Mouse (Mus musculus) hindbrain, embryonic 15.5 days (tissue): Measurements from ENCODE around the gene 2900026A02Rik. TPM values are rescaled to one million over a fixed set of nuclear protein-coding genes. Genes with fewer than 3 reads are reported as not detected.
"Not testable (repeated sequence)": the region's sequence is repeated elsewhere in the genome, so short reads cannot be mapped to it uniquely, and the experiment has no call there.

Source experiments
- ATAC-seq: fragments of 200-750 bp; cut with Nextera tagmentation; 2 replicates; pipeline ENCODE4 v1.8.0; 2017; ENCODE audit warnings: low read depth, moderate number of reproducible peaks, moderate TSS enrichment; ENCODE audit not compliant: low FRiP score
- H3K27ac ChIP-seq: fragments of 300-500 bp; sonication (generic); replicated peaks from 2 replicates; pipeline ENCODE4 v1.5.1; 2015; ENCODE audit warnings: mild to moderate bottlenecking, inconsistent platforms
- H3K27me3 ChIP-seq: fragments of 300-500 bp; sonication (generic); 2 replicates; pipeline ENCODE4 v1.6.1; 2015; ENCODE audit warnings: control low read depth, inconsistent platforms
- H3K36me3 ChIP-seq: fragments of 300-500 bp; sonication (generic); 2 replicates; pipeline ENCODE4 v1.6.1; 2015; ENCODE audit warnings: control low read depth, inconsistent platforms
- H3K4me1 ChIP-seq: fragments of 300-500 bp; sonication (generic); replicated peaks from 2 replicates; pipeline ENCODE4 v1.6.1; 2015; ENCODE audit warnings: control low read depth, inconsistent platforms
- H3K4me2 ChIP-seq: fragments of 300-500 bp; sonication (generic); 2 replicates; pipeline ENCODE4 v1.6.1; 2015; ENCODE audit warnings: moderate library complexity, mild to moderate bottlenecking, inconsistent platforms
- H3K4me3 ChIP-seq: fragments of 300-500 bp; sonication (generic); 2 replicates; pipeline ENCODE4 v1.5.1; 2015; ENCODE audit warnings: mild to moderate bottlenecking, inconsistent platforms
- H3K9ac ChIP-seq: fragments of 300-500 bp; sonication (generic); 2 replicates; pipeline ENCODE4 v1.6.1; 2015; ENCODE audit warnings: inconsistent platforms
- H3K9me3 ChIP-seq: fragments of 300-500 bp; sonication (generic); 2 replicates; pipeline ENCODE4 v1.6.1; 2016; ENCODE audit warnings: control low read depth, inconsistent platforms
- WGBS: fragments of 180-500 bp; shearing (Covaris S2); methylation state at CpG from one replicate; pipeline ENCODE4 v1.1.7; 2015; 5-methylcytosine and 5-hydroxymethylcytosine counted together
- polyA plus RNA-seq: library from polyadenylated mRNA; unstranded; fragments of >200 nt; fragmentation: Nextera tagmentation; extraction: Ambion mirVana; gene quantifications from 2 replicates; pipeline ENCODE4 v1.2.1, GENCODE M21; 2015

2900026A02Rik gene
- polyA plus RNA-seq, 1 experiment from 2014 or later: 3.9 TPM

DNA sequence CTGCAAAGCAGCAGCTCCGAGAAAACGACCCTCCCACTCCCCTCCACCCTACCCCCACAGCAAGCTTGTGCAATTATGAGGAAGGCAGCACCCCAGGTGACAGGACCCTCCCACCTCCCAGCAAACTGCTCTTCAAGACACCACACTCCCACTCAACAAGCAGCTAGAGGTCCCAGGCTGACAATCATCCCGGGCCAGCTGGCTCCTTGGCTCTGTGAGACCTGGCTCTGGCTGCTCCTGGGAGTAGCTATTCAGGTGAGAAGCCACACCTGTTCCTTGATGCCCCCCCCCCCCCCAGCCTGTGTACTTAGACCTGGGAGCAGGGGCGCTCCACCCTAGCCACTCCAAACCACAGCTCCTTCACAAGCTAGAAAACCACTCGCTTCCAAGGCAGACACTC is 107.9 kb downstream of the 2900026A02Rik start:
- no peaks in the 10 kb centered on the region for H3K36me3 ChIP-seq
- WGBS: 50% methylated on average over 5 of the region's 5 CpGs
- no peak overlapping the region for H3K4me2 ChIP-seq
- H3K4me3 ChIP-seq: no peak overlapping the region
- H3K9me3 ChIP-seq: no peaks in the 10 kb centered on the region
- no peak for ATAC-seq
- no peaks in the 10 kb centered on the region for H3K27me3 ChIP-seq
- H3K27ac ChIP-seq: no peak overlapping the region
- peaks cover 18% of the 10 kb centered on the region; the same call in 1 of the 2 replicates for H3K4me1 ChIP-seq
- no peak overlapping the region for H3K9ac ChIP-seq

DNA sequence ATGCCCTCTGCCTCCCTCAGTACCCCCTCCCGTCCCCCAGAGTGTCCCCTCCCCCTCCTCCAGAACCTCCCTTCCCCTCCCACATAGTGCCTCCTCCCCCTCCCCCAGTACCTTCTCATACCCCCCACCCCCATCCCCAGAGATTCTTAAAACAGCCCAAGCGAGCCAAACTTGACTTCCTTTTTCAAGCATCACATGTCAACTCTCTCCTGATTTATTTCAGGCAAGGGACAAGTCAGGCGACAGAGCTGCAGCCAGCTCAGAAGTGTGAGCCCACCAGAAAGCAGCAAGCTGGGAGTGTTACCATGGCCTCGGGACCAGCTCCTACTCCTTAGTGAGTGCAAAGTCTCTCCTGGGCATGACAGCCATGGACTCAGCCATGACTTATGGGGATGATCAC is 109.7 kb downstream of the 2900026A02Rik start:
- Histone ChIP-seq H3K27me3 (no peaks in the 10 kb centered on the region), H3K4me2 (no peak overlapping the region), H3K9me3 (no peaks in the 10 kb centered on the region), H3K36me3 (no peaks in the 10 kb centered on the region), H3K4me1 (peaks cover 18% of the 10 kb centered on the region; the same call in 1 of the 2 replicates), H3K4me3 (no peak overlapping the region), H3K9ac (no peak overlapping the region), H3K27ac (no peak overlapping the region; the same call in 1 of the 2 replicates)
- 7% methylated on average over 4 of the region's 4 CpGs for WGBS
- ATAC-seq: no peak

DNA sequence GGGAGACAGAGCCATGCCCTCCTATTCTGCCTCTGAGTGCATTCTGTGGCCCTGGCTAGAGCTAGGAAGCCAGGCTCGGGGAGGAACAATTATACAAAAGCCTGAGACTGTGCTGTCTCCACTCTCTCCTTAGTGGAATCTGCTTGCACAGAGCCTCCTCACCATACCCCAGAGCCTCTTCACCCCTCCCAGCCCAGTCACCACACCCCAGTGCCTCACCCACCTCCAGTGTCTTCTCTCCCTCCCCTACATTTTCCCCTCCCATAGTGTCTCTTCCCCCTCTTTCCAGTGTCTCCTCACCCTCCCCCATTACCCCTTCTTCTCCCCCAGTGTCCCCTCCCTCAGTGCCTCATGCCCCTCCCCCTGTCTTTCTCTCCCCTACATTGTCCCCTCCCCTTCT is 110.1 kb downstream of the 2900026A02Rik start:
- no peak for ATAC-seq
- 7% methylated on average over 1 of the region's 1 CpGs for whole genome bisulfite sequencing
- H3K27me3 ChIP-seq: no peaks in the 10 kb centered on the region
- H3K4me1 ChIP-seq: peaks cover 18% of the 10 kb centered on the region; the same call in 1 of the 2 replicates
- no peak overlapping the region for H3K4me2 ChIP-seq
- no peaks in the 10 kb centered on the region for H3K36me3 ChIP-seq
- no peak overlapping the region for H3K4me3 ChIP-seq
- peak overlapping the region; percentile 65 for H3K27ac ChIP-seq
- no peaks in the 10 kb centered on the region for H3K9me3 ChIP-seq
- no peak overlapping the region for H3K9ac ChIP-seq

DNA sequence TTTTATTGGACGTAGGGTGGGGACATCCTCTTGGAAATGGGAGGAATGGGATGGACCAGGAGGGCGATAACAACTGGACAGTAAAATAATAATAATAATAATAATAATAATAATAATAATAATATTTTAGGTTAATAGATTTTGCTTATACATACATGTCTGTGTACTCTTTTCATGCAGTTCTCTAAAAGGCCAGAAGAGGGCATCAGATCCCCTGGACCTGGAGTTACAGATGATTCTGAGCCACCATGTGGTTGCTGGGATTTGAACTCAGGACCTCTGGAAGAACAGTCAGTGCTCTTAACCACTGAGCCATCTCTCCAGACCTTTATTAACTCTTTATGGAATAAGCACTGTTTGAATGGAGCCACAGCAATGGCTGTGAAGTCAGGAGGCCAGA is 111.4 kb downstream of the 2900026A02Rik start:
- H3K27ac ChIP-seq, H3K36me3 ChIP-seq, H3K4me2 ChIP-seq, H3K9ac ChIP-seq, H3K27me3 ChIP-seq, H3K9me3 ChIP-seq, H3K4me3 ChIP-seq, ATAC-seq: not testable (repeated sequence)
- H3K4me1 ChIP-seq: peaks cover 18% of the 10 kb centered on the region; the same call in 1 of the 2 replicates
- WGBS: 93% methylated on average over 2 of the region's 2 CpGs

DNA sequence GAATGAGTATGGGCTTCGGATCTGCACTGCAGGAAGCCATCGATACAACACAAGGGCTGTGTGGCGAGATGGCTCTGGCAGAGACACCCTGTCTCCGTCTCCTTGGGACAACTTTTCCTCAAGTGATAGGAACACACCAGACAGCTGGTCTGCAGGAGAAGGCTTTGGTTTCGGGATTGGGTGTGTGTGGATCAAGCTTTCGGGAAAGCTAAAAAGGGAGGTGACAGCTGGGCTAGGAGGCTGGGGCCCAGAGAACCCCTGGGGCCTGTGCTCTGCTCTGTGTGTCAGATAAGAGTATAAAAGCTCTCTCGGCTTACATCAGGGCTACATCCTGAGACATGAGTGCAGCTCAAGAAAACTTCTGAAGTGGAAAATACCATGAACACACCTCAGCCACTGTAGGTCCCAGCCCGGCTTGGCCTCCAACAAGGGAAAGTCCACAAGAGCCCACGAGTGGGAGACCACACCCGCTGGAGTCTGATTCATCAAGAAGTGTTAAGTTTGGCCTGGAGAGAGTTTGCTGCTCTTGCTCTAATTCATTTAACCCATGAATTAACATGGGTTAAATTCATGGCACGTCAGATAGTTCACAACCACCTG is 112.8 kb downstream of the 2900026A02Rik start:
- no peak for ATAC-seq
- WGBS: 73% methylated on average over 11 of the region's 11 CpGs
- Histone ChIP-seq H3K4me1 (peaks cover 9% of the 10 kb centered on the region; the same call in 1 of the 2 replicates), H3K27me3 (no peaks in the 10 kb centered on the region), H3K36me3 (no peaks in the 10 kb centered on the region), H3K9me3 (no peaks in the 10 kb centered on the region), H3K9ac (no peak overlapping the region), H3K4me2 (no peak overlapping the region), H3K4me3 (no peak overlapping the region), H3K27ac (no peak overlapping the region)

DNA sequence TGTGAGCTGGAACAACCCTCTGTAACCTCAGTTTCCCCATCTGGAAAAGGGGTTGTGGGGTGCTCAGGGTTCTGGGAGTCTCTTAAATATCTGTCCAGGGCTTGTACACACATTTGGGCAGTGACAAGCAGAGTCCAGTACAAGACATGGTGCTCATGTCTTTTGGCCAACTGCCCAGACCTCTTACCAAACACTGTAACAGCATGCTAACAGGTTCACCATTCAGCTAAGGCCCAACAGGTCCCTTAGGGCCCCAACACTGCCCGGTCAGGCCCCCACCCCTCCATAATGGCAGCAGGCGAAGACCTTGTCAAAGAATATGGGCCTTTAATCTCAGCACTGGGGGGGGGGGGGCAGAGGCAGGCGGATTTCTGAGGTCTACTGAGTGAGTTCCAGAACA is 113.3 kb downstream of the 2900026A02Rik start:
- H3K4me1 ChIP-seq: peaks cover 9% of the 10 kb centered on the region
- H3K27ac ChIP-seq: no peak overlapping the region
- no peaks in the 10 kb centered on the region for H3K27me3 ChIP-seq
- H3K36me3 ChIP-seq: no peaks in the 10 kb centered on the region
- ATAC-seq: no peak
- WGBS: 70% methylated on average over 3 of the region's 3 CpGs
- no peak overlapping the region for H3K4me3 ChIP-seq
- no peak overlapping the region for H3K4me2 ChIP-seq
- no peak overlapping the region for H3K9ac ChIP-seq
- H3K9me3 ChIP-seq: no peaks in the 10 kb centered on the region

DNA sequence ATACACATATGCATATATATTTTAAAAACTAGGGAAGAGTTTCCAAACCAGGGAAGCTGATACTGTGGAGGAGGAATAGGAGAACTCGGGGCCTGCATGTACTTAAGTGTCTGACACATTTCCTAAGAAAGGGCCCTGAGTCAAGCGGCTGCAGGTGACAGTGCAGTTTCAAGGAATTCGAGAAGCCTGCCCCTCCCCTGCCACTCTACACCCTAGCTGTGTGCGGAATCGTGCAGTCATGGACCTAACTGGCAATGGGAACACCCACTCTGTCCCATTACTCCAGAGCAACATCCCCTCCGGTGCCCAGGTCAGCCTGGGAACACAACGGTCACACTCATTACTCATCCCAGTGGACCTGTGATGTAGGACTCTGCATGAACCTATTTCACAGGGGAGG is 114.4 kb downstream of the 2900026A02Rik start:
- Histone ChIP-seq H3K4me3 (no peak overlapping the region), H3K36me3 (no peaks in the 10 kb centered on the region), H3K4me1 (peaks cover 13% of the 10 kb centered on the region), H3K9ac (no peak overlapping the region), H3K4me2 (no peak overlapping the region), H3K9me3 (no peaks in the 10 kb centered on the region), H3K27me3 (no peaks in the 10 kb centered on the region), H3K27ac (no peak overlapping the region)
- no peak for ATAC-seq
- WGBS: 86% methylated on average over 7 of the region's 7 CpGs

DNA sequence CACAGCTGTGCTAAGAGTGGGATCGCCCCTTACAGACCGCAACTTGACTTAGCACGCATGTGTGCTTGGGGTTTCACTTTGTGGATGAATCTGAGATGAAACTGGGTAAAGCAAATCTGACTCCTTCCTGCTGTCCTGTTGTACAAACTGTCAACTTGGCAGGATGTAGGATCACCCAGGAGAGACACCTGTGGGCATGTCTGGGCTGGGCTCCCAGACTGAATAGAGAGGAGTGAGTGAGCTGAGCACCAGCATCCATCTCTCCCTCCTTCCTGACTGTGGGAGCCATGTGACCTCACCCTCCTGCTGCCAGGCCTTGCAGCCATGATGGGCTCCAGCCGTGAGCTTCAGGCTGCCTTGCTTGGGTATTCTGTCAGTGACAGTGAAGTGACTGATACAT is 115.6 kb downstream of the 2900026A02Rik start:
- Histone ChIP-seq H3K27me3 (no peaks in the 10 kb centered on the region), H3K36me3 (no peaks in the 10 kb centered on the region), H3K9me3 (no peaks in the 10 kb centered on the region), H3K4me3 (no peak overlapping the region), H3K27ac (no peak overlapping the region), H3K9ac (no peak overlapping the region), H3K4me1 (peaks cover 6% of the 10 kb centered on the region), H3K4me2 (no peak overlapping the region)
- WGBS: 85% methylated on average over 4 of the region's 4 CpGs
- no peak for ATAC-seq

DNA sequence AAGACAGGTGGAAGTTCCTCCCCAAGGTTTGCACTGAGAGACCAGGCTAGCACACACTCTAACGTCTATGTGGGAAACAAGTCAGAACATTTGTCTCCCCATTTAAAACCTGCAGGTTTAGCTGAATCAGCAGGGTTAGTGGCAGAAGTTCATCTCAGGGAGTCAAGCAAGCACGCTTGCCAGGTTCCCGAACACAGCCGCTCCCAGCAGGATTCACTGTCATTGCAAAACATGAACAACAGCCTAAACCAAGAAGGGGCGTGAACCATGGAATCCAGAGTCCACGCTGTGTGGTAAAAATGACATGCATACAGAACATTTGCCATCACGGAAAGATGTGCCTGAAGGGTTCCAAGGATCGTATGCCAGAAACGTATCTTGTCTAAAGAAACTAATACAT is 116.0 kb downstream of the 2900026A02Rik start:
- no peak overlapping the region for H3K27ac ChIP-seq
- H3K4me2 ChIP-seq: no peak overlapping the region
- H3K4me1 ChIP-seq: peaks cover 6% of the 10 kb centered on the region
- WGBS: 73% methylated on average over 9 of the region's 9 CpGs
- H3K9me3 ChIP-seq: no peaks in the 10 kb centered on the region
- no peak overlapping the region for H3K9ac ChIP-seq
- H3K27me3 ChIP-seq: no peaks in the 10 kb centered on the region
- ATAC-seq: no peak
- no peak overlapping the region for H3K4me3 ChIP-seq
- no peaks in the 10 kb centered on the region for H3K36me3 ChIP-seq

DNA sequence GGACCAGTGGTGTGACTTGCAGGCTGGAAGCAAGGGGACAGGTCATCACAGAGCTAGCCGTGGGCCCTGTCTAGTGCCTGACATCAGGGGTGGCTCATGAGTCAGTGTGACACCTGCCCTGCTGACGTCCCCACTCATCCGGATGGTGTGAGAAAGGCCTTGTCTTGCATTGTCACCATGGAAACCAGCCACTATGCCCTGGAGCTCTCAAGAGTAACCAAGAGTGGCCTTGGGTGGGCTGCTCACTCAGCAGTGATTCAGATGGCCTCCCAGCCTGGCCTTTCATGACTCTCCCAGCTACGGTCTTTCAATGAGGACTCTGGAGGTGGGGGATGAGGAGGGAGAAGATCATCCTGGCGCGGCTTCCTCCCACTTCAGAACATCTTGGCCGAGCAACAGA is 118.6 kb downstream of the 2900026A02Rik start:
- ATAC-seq: no peak; the same call in 1 of the 2 replicates
- H3K9ac ChIP-seq: no peak overlapping the region
- no peaks in the 10 kb centered on the region for H3K27me3 ChIP-seq
- no peak overlapping the region for H3K4me2 ChIP-seq
- H3K27ac ChIP-seq: no peak overlapping the region
- 17% methylated on average over 7 of the region's 7 CpGs for WGBS
- H3K9me3 ChIP-seq: no peaks in the 10 kb centered on the region
- H3K4me3 ChIP-seq: no peak overlapping the region
- no peaks in the 10 kb centered on the region for H3K36me3 ChIP-seq
- peaks cover 6% of the 10 kb centered on the region for H3K4me1 ChIP-seq

DNA sequence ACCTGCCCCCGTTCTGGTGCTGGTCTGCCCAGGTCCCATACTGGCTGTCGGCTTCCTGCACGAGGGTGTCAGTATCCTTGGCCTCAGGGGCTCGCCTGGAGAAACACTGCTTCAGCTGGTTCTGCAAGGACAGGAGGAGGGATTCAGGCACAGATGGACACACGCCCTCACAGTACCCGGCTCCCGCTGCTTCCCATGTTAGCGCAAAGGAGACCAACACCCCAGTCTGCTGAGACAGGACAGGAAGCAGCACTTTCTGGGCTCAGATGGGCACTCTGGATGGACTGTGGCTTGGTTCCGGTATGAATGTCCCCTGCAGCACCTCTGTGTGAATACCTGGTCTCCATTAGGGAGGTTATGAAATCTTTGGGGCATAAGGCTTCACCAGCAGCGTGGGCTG is 119.6 kb downstream of the 2900026A02Rik start:
- Histone ChIP-seq H3K4me1 (peaks cover 6% of the 10 kb centered on the region), H3K36me3 (no peaks in the 10 kb centered on the region), H3K9ac (no peak overlapping the region), H3K27ac (no peak overlapping the region), H3K4me2 (no peak overlapping the region), H3K4me3 (no peak overlapping the region), H3K9me3 (no peaks in the 10 kb centered on the region), H3K27me3 (no peaks in the 10 kb centered on the region)
- ATAC-seq: no peak
- WGBS: 91% methylated on average over 10 of the region's 10 CpGs

DNA sequence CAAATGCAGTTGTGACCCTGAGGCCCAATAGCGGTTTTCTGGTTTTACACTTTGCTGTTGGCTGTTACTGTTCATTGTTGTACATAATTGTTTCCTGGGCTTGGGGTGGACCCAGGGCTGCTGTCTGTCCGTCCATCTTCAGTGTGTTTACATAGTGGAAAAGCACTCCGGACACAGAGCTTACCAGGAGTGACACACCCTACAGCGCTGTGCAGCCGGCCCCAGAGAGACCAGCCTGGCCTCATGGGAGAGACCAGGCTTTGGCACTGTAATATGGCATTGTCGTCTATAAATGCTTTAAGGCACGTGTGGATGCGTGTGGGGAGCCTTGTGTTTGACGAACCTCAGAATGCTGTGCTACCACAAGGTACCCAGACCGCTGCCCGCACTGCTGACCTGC is 120.6 kb downstream of the 2900026A02Rik start:
- H3K9ac ChIP-seq: no peak overlapping the region
- no peaks in the 10 kb centered on the region for H3K9me3 ChIP-seq
- H3K27me3 ChIP-seq: no peaks in the 10 kb centered on the region
- WGBS: 84% methylated on average over 11 of the region's 11 CpGs
- no peak overlapping the region for H3K27ac ChIP-seq
- peaks cover 6% of the 10 kb centered on the region for H3K4me1 ChIP-seq
- no peak for ATAC-seq
- H3K4me3 ChIP-seq: no peak overlapping the region
- no peak overlapping the region for H3K4me2 ChIP-seq
- H3K36me3 ChIP-seq: no peaks in the 10 kb centered on the region

DNA sequence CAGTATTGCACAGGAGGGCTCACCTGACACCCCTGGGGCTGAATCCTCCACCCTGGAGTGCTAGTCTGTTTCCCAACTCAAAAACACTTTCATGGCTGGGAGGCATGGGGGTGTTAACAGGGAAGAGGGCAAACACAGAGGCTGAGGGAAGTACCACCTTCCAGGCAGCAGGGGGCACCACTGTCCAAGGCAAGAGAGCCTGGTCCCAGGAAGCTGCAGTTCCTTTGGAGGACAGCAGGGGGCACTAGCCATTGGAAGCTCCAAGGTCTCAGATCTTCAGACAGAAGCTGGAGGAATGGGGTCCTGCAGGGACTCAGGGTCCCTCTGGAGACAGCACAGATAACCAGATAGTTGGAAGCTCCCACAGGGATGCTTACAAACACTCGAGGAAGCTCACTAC is 121.5 kb downstream of the 2900026A02Rik start:
- Histone ChIP-seq H3K4me3 (no peak overlapping the region), H3K4me1 (peaks cover 6% of the 10 kb centered on the region), H3K27me3 (no peaks in the 10 kb centered on the region), H3K4me2 (no peak overlapping the region), H3K9me3 (no peaks in the 10 kb centered on the region), H3K27ac (no peak overlapping the region), H3K36me3 (no peaks in the 10 kb centered on the region), H3K9ac (no peak overlapping the region)
- ATAC-seq: peak; percentile 47; the same call in 1 of the 2 replicates
- WGBS: 24% methylated on average over 1 of the region's 1 CpGs
